Mouse (Mus musculus) urinary bladder, postnatal 36 days (tissue): ENCODE data around the gene Btg1-ps2.
"Not testable (repeated sequence)": the region's sequence is repeated elsewhere in the genome, so short reads cannot be mapped to it uniquely, and the experiment has no call there.

Experiments used
- DNase-seq, 2 experiments: peaks; one replicate each; pipeline ENCODE4 v3.0.0; 2022; ENCODE audit warnings: low spot score in 2 of 2, mixed read lengths in 1 of 2

Btg1-ps2 gene

DNA sequence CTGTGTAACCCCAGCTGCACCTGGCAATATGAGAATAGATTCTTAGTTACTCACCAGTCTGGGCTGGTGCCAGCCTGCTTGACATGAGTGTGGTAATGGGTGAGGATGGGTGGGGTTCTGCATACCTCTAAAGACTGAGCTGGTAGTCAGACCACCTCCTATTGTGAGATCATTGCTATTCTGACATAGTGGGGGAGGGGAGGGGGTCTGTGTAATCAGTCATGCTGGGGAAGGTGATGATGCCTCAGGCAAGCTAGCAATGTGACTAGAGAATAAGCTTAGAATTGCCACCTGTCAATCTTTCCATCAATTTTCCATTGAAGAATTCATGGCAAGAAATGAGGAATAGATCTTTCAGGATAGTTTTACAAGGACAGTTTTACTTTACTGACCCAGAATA lies at the start of gene Btg1-ps2:
Btg1-ps2 (minus strand) TSS at position 101 of the 400 bp plus-strand sequence.
- not testable (repeated sequence) for DNase-seq

DNA sequence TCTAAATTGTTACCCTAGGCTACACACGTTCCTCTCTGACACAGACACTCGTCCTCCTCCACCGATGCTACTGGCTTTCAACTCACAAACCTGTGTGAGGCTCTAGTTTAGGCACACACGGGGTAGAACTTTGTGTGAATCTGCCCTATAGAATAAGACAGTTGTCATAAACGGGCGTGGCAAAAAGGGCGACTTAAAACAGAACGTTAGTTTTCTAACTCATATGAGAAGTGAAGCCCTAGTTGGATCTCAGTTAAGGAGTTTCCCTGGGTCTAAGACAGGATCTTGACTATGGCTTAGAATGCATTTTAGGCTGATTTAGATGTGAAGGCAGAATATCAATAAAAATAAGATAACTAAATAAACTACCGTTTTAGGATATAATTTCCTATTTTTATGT lies 42.1 kb upstream of the Btg1-ps2 start, which contains the start of gene Rhox11:
Rhox11 (minus strand) TSS at position 101 of the 400 bp plus-strand sequence.
- DNase-seq = no peak

DNA sequence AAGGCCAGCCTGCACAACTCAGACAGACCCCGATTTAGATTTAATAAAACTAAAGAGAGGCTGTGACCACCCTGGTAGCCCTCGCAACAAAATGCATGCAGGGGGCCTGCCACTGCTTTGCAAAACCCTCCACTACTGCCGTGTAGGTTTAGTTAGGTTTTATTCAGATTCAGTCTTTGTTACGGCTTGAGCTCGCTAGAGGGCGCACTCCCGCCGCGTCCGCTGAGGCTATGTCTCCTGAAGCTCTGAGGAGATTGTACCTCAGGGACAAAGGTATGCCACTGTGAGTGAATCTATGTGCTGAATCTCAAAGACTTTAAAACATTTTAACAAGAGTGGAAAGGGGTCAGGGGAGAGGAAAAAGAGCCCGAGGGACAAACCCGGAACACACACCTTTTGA lies 41.3 kb upstream of the Btg1-ps2 start:
- peak in 1 of 2 experiments; percentile 40 for DNase-seq

DNA sequence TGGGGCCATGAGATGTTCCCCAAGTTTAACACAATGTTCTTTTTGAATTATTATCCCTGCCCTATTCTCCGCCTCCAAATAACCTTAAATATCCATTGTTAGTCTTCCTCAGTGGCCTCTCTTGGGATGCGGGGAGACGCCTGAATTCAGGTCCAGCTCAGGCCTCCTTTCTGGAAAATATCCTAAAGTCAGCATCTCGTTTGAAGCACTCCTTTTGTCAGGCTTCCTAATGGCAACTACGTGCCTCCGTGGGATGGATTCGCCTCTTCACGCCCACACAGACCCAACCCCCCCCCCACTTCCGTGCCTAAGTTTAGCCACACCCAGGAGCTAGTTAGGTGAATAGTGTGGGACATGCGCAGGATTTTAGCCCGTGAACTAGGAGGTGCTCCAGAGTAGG lies 23.3 kb upstream of the Btg1-ps2 start, which contains the start of gene Rhox10:
Rhox10 (plus strand) TSS at position 301 of the 400 bp plus-strand sequence.
- no peak for DNase-seq

DNA sequence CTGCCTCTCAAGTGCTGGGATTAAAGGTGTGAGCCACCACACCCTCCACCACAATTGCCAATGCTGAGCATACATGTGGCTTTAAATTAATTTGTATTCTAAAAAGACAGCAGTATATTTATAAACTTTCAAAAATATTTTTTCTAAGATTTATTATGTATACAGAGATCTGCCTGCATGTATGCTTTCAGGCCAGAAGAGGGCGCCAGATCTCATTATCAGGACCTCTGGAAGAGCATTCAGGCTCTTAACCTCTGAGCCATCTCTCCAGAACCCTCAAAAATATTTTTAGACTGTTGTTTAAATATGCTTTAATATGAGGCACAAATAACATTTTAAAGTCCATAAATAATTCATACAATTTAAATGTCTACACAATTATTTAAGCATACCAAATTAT lies 18.6 kb upstream of the Btg1-ps2 start:
- DNase-seq = no peak

DNA sequence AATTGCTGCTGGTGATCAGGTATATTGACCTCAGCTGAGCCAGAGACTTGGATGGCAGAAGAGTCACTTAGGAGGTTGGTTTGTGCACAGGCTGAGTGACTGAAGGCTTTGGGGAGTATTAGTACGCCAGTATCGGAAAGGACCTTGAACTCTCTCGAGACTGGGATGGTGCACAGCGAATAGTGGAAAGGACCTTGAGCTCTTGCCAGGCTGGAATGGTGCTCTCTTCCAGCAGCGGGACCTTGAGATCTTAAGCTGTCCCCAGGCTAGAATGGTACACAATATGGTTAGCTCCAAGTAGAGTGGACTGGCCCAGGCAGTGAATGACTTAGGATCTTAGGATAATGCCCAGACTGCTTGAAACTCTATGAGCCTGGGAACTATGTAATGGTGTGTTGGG lies 3.2 kb downstream of the Btg1-ps2 start:
- no peak for DNase-seq

DNA sequence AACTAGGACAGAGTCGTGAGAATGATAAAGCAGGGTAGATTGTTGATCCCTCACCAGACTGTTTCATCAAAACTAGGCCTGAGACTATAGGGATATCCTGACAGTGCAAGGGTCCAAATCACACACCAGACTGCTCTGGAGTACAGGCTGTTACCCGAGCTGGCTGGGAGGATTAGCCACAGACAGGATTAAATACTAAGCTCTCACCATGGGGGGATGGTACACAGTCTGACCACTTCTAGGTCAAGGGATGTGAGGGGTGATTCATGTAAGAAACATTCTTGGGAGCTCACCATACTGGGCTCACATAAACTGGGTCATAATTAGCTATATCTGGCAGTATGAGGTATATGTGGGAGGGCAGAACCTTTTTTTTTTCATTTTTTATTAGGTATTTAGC lies 9.1 kb downstream of the Btg1-ps2 start:
- no peak for DNase-seq

DNA sequence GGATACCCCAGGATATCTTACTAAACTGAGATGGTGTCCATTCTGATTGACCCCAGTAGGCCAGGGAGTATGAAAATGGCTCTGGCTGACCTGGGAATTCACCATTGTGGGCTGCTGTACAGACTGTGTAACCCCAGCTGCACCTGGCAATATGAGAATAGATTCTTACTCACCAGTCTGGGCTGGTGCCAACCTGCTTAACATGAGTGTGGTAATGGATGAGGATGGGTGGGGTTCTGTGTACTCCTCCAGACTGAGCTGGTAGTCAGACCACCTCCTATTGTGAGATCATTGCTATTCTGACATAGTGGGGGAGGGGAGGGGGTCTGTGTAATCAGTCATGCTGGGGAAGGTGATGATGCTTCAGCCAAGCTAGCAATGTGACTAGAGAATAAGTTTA lies 24.3 kb downstream of the Btg1-ps2 start, which contains the start of gene Btg1-ps1:
Btg1-ps1 (minus strand) TSS at position 219 of the 400 bp plus-strand sequence.
- not testable (repeated sequence) for DNase-seq

DNA sequence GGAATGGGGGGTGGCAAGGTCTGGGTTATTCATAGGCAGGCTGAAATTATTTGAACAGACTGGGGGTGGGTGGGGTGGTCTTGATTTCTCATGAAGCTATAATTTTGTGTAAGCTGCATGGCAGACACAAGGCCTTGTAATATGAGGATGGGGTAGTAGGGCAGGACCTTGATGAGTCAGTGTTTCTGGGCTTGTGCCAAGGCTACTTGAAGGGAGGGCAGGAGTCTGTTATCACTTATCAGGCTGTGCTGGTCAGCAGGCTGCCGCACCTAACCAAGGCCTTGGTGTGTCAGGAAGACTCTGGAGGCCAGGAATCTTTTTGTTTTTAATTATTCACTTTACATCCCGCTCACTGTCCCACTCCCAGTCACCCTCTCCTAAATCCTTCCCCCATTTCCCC lies 34.2 kb downstream of the Btg1-ps2 start:
- no peak for DNase-seq
